Mouse (Mus musculus) heart, adult 2 months (tissue): ENCODE data around the gene Ssh3. TPM values are rescaled to one million over a fixed set of nuclear protein-coding genes. Genes with fewer than 3 reads are reported as not detected.

Experiments
- DNase-seq, 2 experiments: peaks; one replicate each; pipeline ENCODE4 v3.0.0; 2021
- H3K27ac ChIP-seq: fragments of 200-600 bp; 2 replicates; pipeline ENCODE4 v1.8.1; 2022
- H3K27me3 ChIP-seq: fragments of 200-500 bp; 2 replicates; pipeline ENCODE4 v1.6.1; 2012; ENCODE audit warnings: mild to moderate bottlenecking, low read length, inconsistent platforms, mixed read lengths; ENCODE audit not compliant: control insufficient read depth, insufficient read depth
- H3K36me3 ChIP-seq: fragments of 200-500 bp; 2 replicates; pipeline ENCODE4 v1.6.1; 2012; ENCODE audit warnings: low read length, inconsistent platforms; ENCODE audit not compliant: control insufficient read depth, insufficient read depth
- H3K4me1 ChIP-seq: fragments of 200-500 bp; 2 replicates; pipeline ENCODE4 v1.6.1; 2011; ENCODE audit warnings: low read length; ENCODE audit not compliant: control insufficient read depth, insufficient read depth
- H3K4me3 ChIP-seq: fragments of 200-600 bp; 2 replicates; pipeline ENCODE4 v1.8.1; 2022
- H3K79me2 ChIP-seq: fragments of 200-500 bp; replicated peaks from 2 replicates; pipeline ENCODE4 v1.6.1; 2012; ENCODE audit warnings: mild to moderate bottlenecking, inconsistent platforms, low read length, moderate library complexity, mixed read lengths; ENCODE audit not compliant: control insufficient read depth, insufficient read depth
- H3K9ac ChIP-seq: fragments of 200-500 bp; 2 replicates; pipeline ENCODE4 v1.6.1; 2012; ENCODE audit warnings: low read depth, mild to moderate bottlenecking, control low read depth, inconsistent platforms, low read length, mixed read lengths
- CTCF ChIP-seq: fragments of 200-600 bp; IDR thresholded peaks from 2 replicates; pipeline ENCODE4 v1.8.1; 2022; ENCODE audit warnings: antibody characterized with exemption, mild to moderate bottlenecking, moderate library complexity
- EP300 ChIP-seq: fragments of 200-500 bp; IDR thresholded peaks from 2 replicates; pipeline ENCODE4 v1.6.1; 2011; ENCODE audit warnings: low read depth, low read length, control low read depth; ENCODE audit not compliant: insufficient read depth
- POLR2A ChIP-seq: fragments of 200-500 bp; IDR thresholded peaks from 2 replicates; pipeline ENCODE4 v1.6.1; 2011; ENCODE audit warnings: mild to moderate bottlenecking, low read depth, low read length, control low read depth; ENCODE audit not compliant: insufficient read depth
- WGBS: fragments of 180-500 bp; shearing (Covaris S2); methylation state at CpG from one replicate; pipeline ENCODE4 v1.1.7; 2018; 5-methylcytosine and 5-hydroxymethylcytosine counted together
- intact Hi-C: fragments of 180-260 bp; cut with DNase I; formaldehyde crosslinking; loops from one replicate; pipeline ENCODE4 v1.15.1; 2025
- polyA plus RNA-seq: library from polyadenylated mRNA; depleted of rRNA; stranded (reverse); fragments of >200 nt; gene quantifications from 2 replicates; pipeline ENCODE4 v1.2.3, GENCODE M21; 2012
- total RNA-seq, 2 experiments: library from RNA; stranded (reverse); gene quantifications; 2 replicates each; pipeline ENCODE4 v1.2.3; 2021

Ssh3 gene
- total and polyA plus RNA-seq, 3 experiments: 6.7 to 15.9 (median 7.3) TPM

- no peak for DNase-seq
- 59% methylated on average over 5 of the region's 5 CpGs for WGBS
- Histone ChIP-seq H3K4me3 (no peak overlapping the region), H3K36me3 (no peaks in the 10 kb centered on the region), H3K27me3 (no peaks in the 10 kb centered on the region), H3K4me1 (peaks cover 13% of the 10 kb centered on the region), H3K27ac (no peak overlapping the region), H3K79me2 (no peaks in the 10 kb centered on the region), H3K9ac (no peak overlapping the region)
- no peak for TF ChIP-seq CTCF
- intact Hi-C loops: no loop called here
Measured at GRCm38 (mm10) chr19:4217140-4217539, 51.8 kb downstream of the Ssh3 start.

GRCm38 (mm10) chr19:4216041-4216685, 52.8 kb downstream of the Ssh3 start:
- H3K4me1 ChIP-seq: peaks cover 12% of the 10 kb centered on the region
- no peaks in the 10 kb centered on the region for H3K36me3 ChIP-seq
- 21% methylated on average over 14 of the region's 14 CpGs for WGBS
- DNase-seq: no peak
- no peak overlapping the region for H3K9ac ChIP-seq
- H3K4me3 ChIP-seq: no peak overlapping the region
- no peak for TF ChIP-seq EP300
- TF ChIP-seq CTCF: peak; percentile 69
- TF ChIP-seq POLR2A: no peak
- intact Hi-C loops: no loop called here
- H3K27ac ChIP-seq: no peak overlapping the region
- H3K27me3 ChIP-seq: no peaks in the 10 kb centered on the region
- no peaks in the 10 kb centered on the region for H3K79me2 ChIP-seq

- no peaks in the 10 kb centered on the region for H3K27me3 ChIP-seq
- peaks cover 8% of the 10 kb centered on the region for H3K4me1 ChIP-seq
- peak overlapping the region; percentile 72 for H3K4me3 ChIP-seq
- H3K27ac ChIP-seq: no peak overlapping the region; the same call in 1 of the 2 replicates
- H3K36me3 ChIP-seq: no peaks in the 10 kb centered on the region
- WGBS: 4% methylated on average over 20 of the region's 21 CpGs
- no peak for DNase-seq
- peak overlapping the region; percentile 97 for H3K9ac ChIP-seq
- intact Hi-C loops: no loop called here
- H3K79me2 ChIP-seq: no peaks in the 10 kb centered on the region
- TF ChIP-seq CTCF (no peak), EP300 (no peak), POLR2A (no peak)
Measured at GRCm38 (mm10) chr19:4215451-4215840, 53.5 kb downstream of the Ssh3 start.

- WGBS: under 1% methylated on average over 71 of the region's 81 CpGs
- no peak for TF ChIP-seq CTCF
- TF ChIP-seq EP300: no peak
- TF ChIP-seq POLR2A: no peak
- peaks cover 8% of the 10 kb centered on the region for H3K4me1 ChIP-seq
- no peaks in the 10 kb centered on the region for H3K36me3 ChIP-seq
- H3K27me3 ChIP-seq: no peaks in the 10 kb centered on the region
- H3K9ac ChIP-seq: peak overlapping the region; percentile 97
- peak overlapping the region; percentile 71 for H3K27ac ChIP-seq
- peak overlapping the region; percentile 72 for H3K4me3 ChIP-seq
- intact Hi-C loops: no loop called here
- DNase-seq: no peak
- no peaks in the 10 kb centered on the region for H3K79me2 ChIP-seq
Measured at GRCm38 (mm10) chr19:4214771-4215450, 54.1 kb downstream of the Ssh3 start.

- peaks cover 8% of the 10 kb centered on the region for H3K4me1 ChIP-seq
- peak within 1 kb of the TSS; percentile 72 for H3K4me3 ChIP-seq
- 2% methylated on average over 48 of the region's 49 CpGs for WGBS
- no peaks in the 10 kb centered on the region for H3K79me2 ChIP-seq
- H3K9ac ChIP-seq: peak within 1 kb of the TSS; percentile 97
- intact Hi-C loops: no loop called here
- no peaks in the 10 kb centered on the region for H3K36me3 ChIP-seq
- peak within 1 kb of the TSS; percentile 71 for H3K27ac ChIP-seq
- H3K27me3 ChIP-seq: no peaks in the 10 kb centered on the region
- TF ChIP-seq EP300 (no peak), POLR2A (no peak), CTCF (no peak)
- peak; percentile 73 to 77 for DNase-seq
Measured at GRCm38 (mm10) chr19:4214071-4214770, 54.8 kb downstream of the Ssh3 start, which contains the start of the genes Clcf1 and AC109138.7. Gene Clcf1, plus strand, starts transcription at chr19:4214238. Gene AC109138.7, plus strand, starts transcription at chr19:4214357.
